Comparison of ENCODE assay signal across 8 mouse cellular contexts in genomic region chr9:59577401-59577800, GRCm38 (mm10). TPM values are rescaled to one million over a fixed set of nuclear protein-coding genes. Genes with fewer than 3 reads are reported as not detected.
A peak's percentile ranks its signal among the peaks of the same experiment; 100 is the strongest.
DNase-seq lines count a peak whose midpoint lies in the region; ATAC-seq and TF ChIP-seq lines count a peak whose summit lies in the region.

No protein-coding gene starts in this region.

- peak overlapping the region; percentile 67 for H3K4me2 ChIP-seq in embryonic facial prominence, embryonic 14.5 days (ENCODE audit: low read depth, low read length)
- H3K4me2 ChIP-seq in intestine, embryonic 16.5 days (ENCODE audit: low read depth, low read length), result peak overlapping the region; percentile 78
- H3K4me2 ChIP-seq in neural tube, embryonic 13.5 days, result peak overlapping the region; percentile 68

- peak overlapping the region; percentile 58 for H3K4me3 ChIP-seq in lung, adult 2 months (replicated peaks; ENCODE audit: extremely low read depth, low read depth, low read length)
- peak overlapping the region; percentile 49 for H3K4me3 ChIP-seq in embryonic facial prominence, embryonic 14.5 days (ENCODE audit: low read depth, low read length)
- H3K4me3 ChIP-seq in intestine, embryonic 16.5 days (ENCODE audit: low read length), result peak overlapping the region; percentile 54
- peak overlapping the region; percentile 58 for H3K4me3 ChIP-seq in neural tube, embryonic 13.5 days

- no peak for DNase-seq in lung, adult 2 months
- DNase-seq in lung, postnatal 4 days, result no peak
- no peak for DNase-seq in embryonic facial prominence, embryonic 14.5 days (ENCODE audit: low spot score)
- DNase-seq in urinary bladder, postnatal 36 days (ENCODE audit: low spot score in 2 of 2), result no peak
- no peak for DNase-seq in embryo, embryonic 9.5 days (ENCODE audit: extremely low spot score)
- DNase-seq in thymus, postnatal 0 days (ENCODE audit: low spot score), result no peak

- ATAC-seq in embryonic facial prominence, embryonic 14.5 days (ENCODE audit: low read depth), result no peak
- ATAC-seq in intestine, embryonic 16.5 days, result no peak
- no peak for ATAC-seq in neural tube, embryonic 13.5 days (ENCODE audit: low read depth)

- WGBS in lung, adult 2 months, result 9% methylated on average over 13 of the region's 13 CpGs
- WGBS in embryonic facial prominence, embryonic 14.5 days, result 18% methylated on average over 13 of the region's 13 CpGs
- WGBS in intestine, embryonic 16.5 days, result 14% methylated on average over 13 of the region's 13 CpGs
- 11% methylated on average over 13 of the region's 13 CpGs for WGBS in neural tube, embryonic 13.5 days

- H3K36me3 ChIP-seq in embryonic facial prominence, embryonic 14.5 days (ENCODE audit: control insufficient read depth, insufficient read depth, low read length), result no peaks in the 10 kb centered on the region
- H3K36me3 ChIP-seq in intestine, embryonic 16.5 days (ENCODE audit: control insufficient read depth, insufficient read depth, low read length), result no peaks in the 10 kb centered on the region
- no peaks in the 10 kb centered on the region for H3K36me3 ChIP-seq in neural tube, embryonic 13.5 days

- H3K9ac ChIP-seq in embryonic facial prominence, embryonic 14.5 days (ENCODE audit: low read depth, low read length), result no peak overlapping the region
- no peak overlapping the region for H3K9ac ChIP-seq in intestine, embryonic 16.5 days (ENCODE audit: low read depth, low read length)
- peak overlapping the region; percentile 39 for H3K9ac ChIP-seq in neural tube, embryonic 13.5 days

- H3K9me3 ChIP-seq in embryonic facial prominence, embryonic 14.5 days (ENCODE audit: control insufficient read depth, low read length), result no peaks in the 10 kb centered on the region
- no peaks in the 10 kb centered on the region for H3K9me3 ChIP-seq in intestine, embryonic 16.5 days (ENCODE audit: control insufficient read depth, low read length)
- H3K9me3 ChIP-seq in neural tube, embryonic 13.5 days, result no peaks in the 10 kb centered on the region

- no peak for TF ChIP-seq POLR2A in lung, adult 2 months (IDR thresholded peaks at IDR 0.05; ENCODE audit: borderline replicate concordance, extremely low read depth, low read depth, low read length)

- H3K27me3 ChIP-seq in embryonic facial prominence, embryonic 14.5 days (replicated peaks; ENCODE audit: control insufficient read depth, insufficient read depth, low read length), result peaks cover 15% of the 10 kb centered on the region; the same call in 1 of the 2 replicates
- H3K27me3 ChIP-seq in intestine, embryonic 16.5 days (replicated peaks; ENCODE audit: control insufficient read depth, insufficient read depth, low read length), result no peaks in the 10 kb centered on the region
- peaks cover 44% of the 10 kb centered on the region for H3K27me3 ChIP-seq in neural tube, embryonic 13.5 days

- no peak overlapping the region for H3K27ac ChIP-seq in embryonic facial prominence, embryonic 14.5 days (replicated peaks; ENCODE audit: low read depth, low read length)
- H3K27ac ChIP-seq in intestine, embryonic 16.5 days (ENCODE audit: low read length), result no peak overlapping the region
- H3K27ac ChIP-seq in neural tube, embryonic 13.5 days (replicated peaks), result peak overlapping the region; percentile 67

- H3K4me1 ChIP-seq in lung, adult 2 months (ENCODE audit: control insufficient read depth, insufficient read depth, low read length), result peaks cover 8% of the 10 kb centered on the region
- peaks cover 12% of the 10 kb centered on the region for H3K4me1 ChIP-seq in embryonic facial prominence, embryonic 14.5 days (ENCODE audit: control insufficient read depth, insufficient read depth, low read length)
- H3K4me1 ChIP-seq in intestine, embryonic 16.5 days (ENCODE audit: control insufficient read depth, insufficient read depth, low read length), result peaks cover 9% of the 10 kb centered on the region
- peaks cover 26% of the 10 kb centered on the region for H3K4me1 ChIP-seq in neural tube, embryonic 13.5 days (replicated peaks)

- TF ChIP-seq CTCF in lung, adult 2 months (IDR thresholded peaks at IDR 0.05; ENCODE audit: insufficient read depth, low read length), result no peak

RNA-seq across cellular contexts. Expression of gene Celf6, which starts 0.3 kb away (rescaled TPM):
- 0.07 and 0.15 TPM in 2 replicates for polyA plus RNA-seq in lung, adult 2 months (2012; rRNA removed)
- 0.93 and 0.96 TPM in 2 replicates for polyA plus RNA-seq in embryonic facial prominence, embryonic 14.5 days (2014; fragmentation: Nextera tagmentation; extraction: Ambion mirVana)
- polyA plus RNA-seq in intestine, embryonic 16.5 days (2015; fragmentation: Nextera tagmentation; extraction: Ambion mirVana), result 2.9 TPM in 2 replicates
- polyA plus RNA-seq in neural tube, embryonic 13.5 days (2015; fragmentation: Nextera tagmentation; extraction: Ambion mirVana), result 21.7 and 24.8 TPM in 2 replicates
- polyA plus RNA-seq in thymus, postnatal 0 days (2015; fragmentation: Nextera tagmentation; extraction: Ambion mirVana), result 0.08 TPM in 1 of 2 replicates, not detected in the other

RNA-seq across cellular contexts. Expression of gene Tmem202, which starts 37.8 kb away (rescaled TPM):
- polyA plus RNA-seq in lung, adult 2 months (2012; rRNA removed), result 0.36 and 0.64 TPM in 2 replicates
- polyA plus RNA-seq in embryonic facial prominence, embryonic 14.5 days (2014; fragmentation: Nextera tagmentation; extraction: Ambion mirVana), result 0.15 and 0.64 TPM in 2 replicates
- 0.50 and 0.60 TPM in 2 replicates for polyA plus RNA-seq in intestine, embryonic 16.5 days (2015; fragmentation: Nextera tagmentation; extraction: Ambion mirVana)
- 0.24 TPM in 1 of 2 replicates, not detected in the other for polyA plus RNA-seq in neural tube, embryonic 13.5 days (2015; fragmentation: Nextera tagmentation; extraction: Ambion mirVana)
- 0.23 and 0.72 TPM in 2 replicates for polyA plus RNA-seq in thymus, postnatal 0 days (2015; fragmentation: Nextera tagmentation; extraction: Ambion mirVana)

RNA-seq across cellular contexts. Expression of gene Hexa, which starts 38.1 kb away (rescaled TPM):
- polyA plus RNA-seq in lung, adult 2 months (2012; rRNA removed), result 90.7 and 106 TPM in 2 replicates
- polyA plus RNA-seq in embryonic facial prominence, embryonic 14.5 days (2014; fragmentation: Nextera tagmentation; extraction: Ambion mirVana), result 101 and 107 TPM in 2 replicates
- 179 and 228 TPM in 2 replicates for polyA plus RNA-seq in intestine, embryonic 16.5 days (2015; fragmentation: Nextera tagmentation; extraction: Ambion mirVana)
- polyA plus RNA-seq in neural tube, embryonic 13.5 days (2015; fragmentation: Nextera tagmentation; extraction: Ambion mirVana), result 58.6 and 63.7 TPM in 2 replicates
- polyA plus RNA-seq in thymus, postnatal 0 days (2015; fragmentation: Nextera tagmentation; extraction: Ambion mirVana), result 39.9 and 47.7 TPM in 2 replicates

RNA-seq across cellular contexts. Expression of gene Parp6, which starts 39.7 kb away (rescaled TPM):
- 23.5 and 43.6 TPM in 2 replicates for polyA plus RNA-seq in lung, adult 2 months (2012; rRNA removed)
- polyA plus RNA-seq in embryonic facial prominence, embryonic 14.5 days (2014; fragmentation: Nextera tagmentation; extraction: Ambion mirVana), result 29.1 and 32.2 TPM in 2 replicates
- 20.2 and 22.2 TPM in 2 replicates for polyA plus RNA-seq in intestine, embryonic 16.5 days (2015; fragmentation: Nextera tagmentation; extraction: Ambion mirVana)
- polyA plus RNA-seq in neural tube, embryonic 13.5 days (2015; fragmentation: Nextera tagmentation; extraction: Ambion mirVana), result 189 and 197 TPM in 2 replicates
- 23.7 and 25.2 TPM in 2 replicates for polyA plus RNA-seq in thymus, postnatal 0 days (2015; fragmentation: Nextera tagmentation; extraction: Ambion mirVana)
